Mouse (Mus musculus) stomach, embryonic 15.5 days (tissue): ENCODE results near the gene Tln1. TPM values are rescaled to one million over a fixed set of nuclear protein-coding genes. Genes with fewer than 3 reads are reported as not detected.

Experiments
- ATAC-seq: fragments of 200-750 bp; cut with Nextera tagmentation; 2 replicates; pipeline ENCODE4 v1.8.0; 2017; ENCODE audit warnings: low read depth, moderate number of reproducible peaks, moderate TSS enrichment; ENCODE audit not compliant: insufficient read depth, low FRiP score
- H3K27ac ChIP-seq: fragments of 300-500 bp; sonication (generic); 2 replicates; pipeline ENCODE4 v1.5.1; 2015; ENCODE audit warnings: mild to moderate bottlenecking, inconsistent platforms
- H3K27me3 ChIP-seq: fragments of 300-500 bp; sonication (generic); replicated peaks from 2 replicates; pipeline ENCODE4 v1.6.1; 2015; ENCODE audit warnings: inconsistent platforms
- H3K36me3 ChIP-seq: fragments of 300-500 bp; sonication (generic); 2 replicates; pipeline ENCODE4 v1.6.1; 2015; ENCODE audit warnings: inconsistent platforms
- H3K4me1 ChIP-seq: fragments of 300-500 bp; sonication (generic); 2 replicates; pipeline ENCODE4 v1.6.1; 2015; ENCODE audit warnings: inconsistent platforms
- H3K4me2 ChIP-seq: fragments of 300-500 bp; sonication (generic); 2 replicates; pipeline ENCODE4 v1.6.1; 2015; ENCODE audit warnings: mild to moderate bottlenecking, inconsistent platforms
- H3K4me3 ChIP-seq: fragments of 300-500 bp; sonication (generic); replicated peaks from 2 replicates; pipeline ENCODE4 v1.5.1; 2015; ENCODE audit warnings: inconsistent platforms
- H3K9ac ChIP-seq: fragments of 300-500 bp; sonication (generic); 2 replicates; pipeline ENCODE4 v1.6.1; 2015; ENCODE audit warnings: inconsistent platforms
- H3K9me3 ChIP-seq: fragments of 300-500 bp; sonication (generic); 2 replicates; pipeline ENCODE4 v1.6.1; 2016; ENCODE audit warnings: inconsistent platforms
- whole genome bisulfite sequencing: fragments of 180-500 bp; shearing (Covaris S2); methylation state at CpG from one replicate; pipeline ENCODE4 v1.1.7; 2015; 5-methylcytosine and 5-hydroxymethylcytosine counted together
- polyA plus RNA-seq: library from polyadenylated mRNA; unstranded; fragments of >200 nt; fragmentation: Nextera tagmentation; extraction: Ambion mirVana; gene quantifications from 2 replicates; pipeline ENCODE4 v1.2.1, GENCODE M21; 2015

The Tln1 gene
- polyA plus RNA-seq, 1 experiment from 2014 or later, result 81.1 TPM

DNA sequence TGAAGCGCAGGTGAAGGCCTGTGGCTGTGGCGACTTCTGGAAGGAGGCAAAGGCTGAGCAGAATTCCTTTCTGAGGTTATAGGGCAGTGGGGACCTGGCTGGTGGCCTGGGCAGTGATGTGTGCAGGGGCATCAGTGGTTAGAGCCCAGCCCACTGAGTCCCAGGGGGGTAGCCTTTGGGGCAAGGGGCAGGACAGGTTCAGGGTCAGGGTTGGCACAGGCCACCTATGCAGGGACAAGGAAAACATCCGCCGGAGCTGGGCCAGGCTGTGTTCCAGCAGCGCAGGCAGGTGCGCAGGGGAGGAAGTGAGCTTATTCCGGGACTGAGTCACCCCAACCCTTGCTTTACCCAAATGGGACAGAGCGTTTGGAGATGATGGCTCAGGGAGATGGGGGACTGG lies 23.9 kb upstream of the Tln1 start:
- Histone ChIP-seq H3K4me1 (no peaks in the 10 kb centered on the region), H3K36me3 (peaks cover 18% of the 10 kb centered on the region), H3K9me3 (no peaks in the 10 kb centered on the region), H3K27me3 (no peaks in the 10 kb centered on the region), H3K9ac (no peak overlapping the region), H3K4me3 (no peak overlapping the region), H3K4me2 (no peak overlapping the region), H3K27ac (no peak overlapping the region)
- no peak for ATAC-seq
- WGBS, result 71% methylated on average over 8 of the region's 8 CpGs

DNA sequence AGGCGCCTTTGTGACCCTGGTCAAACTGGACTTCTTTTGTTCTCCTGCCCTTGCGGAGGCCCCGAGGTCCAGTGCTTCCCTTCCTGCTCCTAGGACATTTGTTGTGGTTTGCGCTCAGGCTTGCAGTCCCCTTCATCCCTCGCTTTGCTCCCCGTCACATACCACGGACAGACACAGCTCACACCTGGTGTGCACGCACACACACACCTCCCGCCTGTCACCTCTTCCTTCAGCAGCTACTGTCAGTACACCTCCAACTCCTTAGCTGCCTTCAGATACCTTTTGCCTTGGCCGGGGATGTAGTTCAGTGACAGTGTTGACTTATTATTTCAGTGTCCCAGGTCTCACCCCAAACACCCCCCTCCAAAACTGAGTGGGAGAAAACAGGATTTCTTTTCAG lies 23.2 kb upstream of the Tln1 start:
- Histone ChIP-seq H3K9ac (no peak overlapping the region), H3K27ac (no peak overlapping the region), H3K4me3 (no peak overlapping the region), H3K27me3 (no peaks in the 10 kb centered on the region), H3K9me3 (no peaks in the 10 kb centered on the region), H3K4me2 (no peak overlapping the region), H3K4me1 (no peaks in the 10 kb centered on the region), H3K36me3 (peaks cover 23% of the 10 kb centered on the region)
- ATAC-seq, result no peak
- WGBS, result 51% methylated on average over 10 of the region's 10 CpGs

DNA sequence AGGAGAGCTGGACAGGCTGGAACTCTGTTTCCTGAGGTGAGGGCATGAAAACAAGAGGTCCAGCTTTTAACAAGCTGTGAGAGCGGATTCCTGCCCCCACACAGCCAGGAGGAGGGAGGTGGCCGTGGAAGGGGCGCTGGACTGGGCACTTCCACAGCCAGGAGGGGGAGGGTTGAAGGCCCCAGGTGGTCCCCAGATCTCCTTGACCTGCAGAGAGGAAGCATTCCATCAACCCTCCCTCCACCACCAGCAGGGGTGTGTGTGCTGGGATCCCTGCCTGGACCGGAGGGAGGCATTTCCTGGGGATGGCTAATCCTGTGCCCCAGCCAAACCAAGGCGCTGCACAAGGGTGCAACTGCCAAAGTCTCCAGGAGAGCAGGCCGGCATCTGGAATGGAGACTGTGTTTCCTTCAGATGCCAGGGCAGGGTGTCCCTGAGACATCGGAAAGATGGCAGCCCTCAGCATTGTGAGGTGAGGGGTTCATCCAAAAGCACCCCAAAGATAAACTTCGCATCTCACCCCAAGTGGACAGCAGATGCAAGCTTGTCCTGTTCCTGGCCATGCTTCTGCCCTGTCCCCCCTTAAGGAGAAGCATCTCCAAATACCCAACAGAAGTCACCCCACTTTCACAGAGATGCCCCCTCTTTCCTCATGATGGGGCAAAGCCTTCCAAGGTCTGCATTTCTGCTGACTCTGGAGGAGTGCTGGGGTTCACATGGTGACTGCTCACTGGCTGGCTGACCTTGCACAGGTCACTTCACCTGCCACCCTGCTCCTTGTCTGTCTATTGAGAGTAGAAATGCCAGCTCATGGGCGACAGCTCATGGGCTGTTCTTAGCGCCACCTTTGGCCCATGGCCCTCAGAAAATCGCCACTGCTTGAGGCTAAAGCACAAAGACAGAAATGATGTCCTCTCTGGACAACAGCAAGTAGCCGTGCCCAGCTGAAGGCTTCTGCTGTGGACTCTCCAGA lies 22.2 kb upstream of the Tln1 start, which contains the start of gene Msmp:
Gene Msmp (minus strand): TSS at position 51 of the 973 bp plus-strand sequence.
- 69% methylated on average over 12 of the region's 12 CpGs for WGBS
- no peaks in the 10 kb centered on the region for H3K9me3 ChIP-seq
- peaks cover 6% of the 10 kb centered on the region for H3K4me1 ChIP-seq

GRCm38 (mm10) chr4:43583421-43583820 lies 20.9 kb upstream of the Tln1 start:
- Histone ChIP-seq H3K4me1 (peaks cover 11% of the 10 kb centered on the region), H3K4me2 (no peak overlapping the region), H3K27me3 (no peaks in the 10 kb centered on the region), H3K9me3 (no peaks in the 10 kb centered on the region), H3K9ac (no peak overlapping the region), H3K27ac (no peak overlapping the region), H3K36me3 (peaks cover 29% of the 10 kb centered on the region), H3K4me3 (no peak overlapping the region)
- 69% methylated on average over 7 of the region's 7 CpGs for WGBS
- no peak for ATAC-seq

More for the DNA sequence above, 22.2 kb upstream of the Tln1 start, which contains the start of gene Msmp:
- H3K9ac ChIP-seq, result no peak within 1 kb of the TSS
- no peak within 1 kb of the TSS for H3K27ac ChIP-seq
- peaks cover 29% of the 10 kb centered on the region for H3K36me3 ChIP-seq
- H3K27me3 ChIP-seq, result no peaks in the 10 kb centered on the region
- ATAC-seq, result no peak
- H3K4me3 ChIP-seq, result no peak within 1 kb of the TSS
- H3K4me2 ChIP-seq, result no peak within 1 kb of the TSS

GRCm38 (mm10) chr4:43582241-43582640 lies 19.8 kb upstream of the Tln1 start:
- peaks cover 18% of the 10 kb centered on the region for H3K4me1 ChIP-seq
- H3K27ac ChIP-seq, result no peak overlapping the region
- H3K9ac ChIP-seq, result no peak overlapping the region
- ATAC-seq, result no peak
- H3K4me3 ChIP-seq, result no peak overlapping the region
- 89% methylated on average over 5 of the region's 5 CpGs for WGBS
- peaks cover 29% of the 10 kb centered on the region for H3K36me3 ChIP-seq
- H3K9me3 ChIP-seq, result no peaks in the 10 kb centered on the region
- H3K4me2 ChIP-seq, result no peak overlapping the region
- H3K27me3 ChIP-seq, result no peaks in the 10 kb centered on the region

GRCm38 (mm10) chr4:43581381-43581780 lies 18.9 kb upstream of the Tln1 start:
- no peak for ATAC-seq
- H3K9ac ChIP-seq, result no peak overlapping the region
- H3K4me2 ChIP-seq, result no peak overlapping the region
- H3K36me3 ChIP-seq, result peaks cover 29% of the 10 kb centered on the region
- H3K27ac ChIP-seq, result no peak overlapping the region
- WGBS, result 93% methylated on average over 12 of the region's 12 CpGs
- H3K4me1 ChIP-seq, result peaks cover 27% of the 10 kb centered on the region
- no peaks in the 10 kb centered on the region for H3K9me3 ChIP-seq
- H3K4me3 ChIP-seq, result no peak overlapping the region
- no peaks in the 10 kb centered on the region for H3K27me3 ChIP-seq

DNA sequence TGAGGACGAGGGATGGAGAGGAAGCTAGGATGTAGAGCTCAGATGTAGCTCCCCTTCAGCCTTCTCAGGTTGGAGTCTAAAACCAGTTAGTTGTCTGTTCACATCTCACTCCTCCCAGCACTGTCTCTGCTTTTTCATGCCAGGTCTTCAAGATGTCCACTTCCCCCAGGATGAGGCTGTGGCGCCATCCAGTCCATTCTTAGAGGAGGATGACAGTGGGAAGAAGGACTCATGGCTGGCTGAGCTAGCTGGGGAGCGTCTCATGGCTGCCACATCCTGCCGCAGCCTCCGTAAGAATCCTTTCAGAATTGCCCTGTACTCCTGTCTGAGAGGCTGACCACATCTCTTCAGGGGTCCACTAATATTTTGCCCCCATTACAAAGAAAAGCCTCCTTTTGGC lies 18.2 kb upstream of the Tln1 start:
- Histone ChIP-seq H3K9me3 (no peaks in the 10 kb centered on the region), H3K4me1 (peaks cover 30% of the 10 kb centered on the region), H3K9ac (no peak overlapping the region), H3K4me3 (no peak overlapping the region), H3K27me3 (no peaks in the 10 kb centered on the region), H3K27ac (no peak overlapping the region), H3K36me3 (peaks cover 29% of the 10 kb centered on the region), H3K4me2 (no peak overlapping the region)
- no peak for ATAC-seq
- WGBS, result 91% methylated on average over 5 of the region's 5 CpGs

DNA sequence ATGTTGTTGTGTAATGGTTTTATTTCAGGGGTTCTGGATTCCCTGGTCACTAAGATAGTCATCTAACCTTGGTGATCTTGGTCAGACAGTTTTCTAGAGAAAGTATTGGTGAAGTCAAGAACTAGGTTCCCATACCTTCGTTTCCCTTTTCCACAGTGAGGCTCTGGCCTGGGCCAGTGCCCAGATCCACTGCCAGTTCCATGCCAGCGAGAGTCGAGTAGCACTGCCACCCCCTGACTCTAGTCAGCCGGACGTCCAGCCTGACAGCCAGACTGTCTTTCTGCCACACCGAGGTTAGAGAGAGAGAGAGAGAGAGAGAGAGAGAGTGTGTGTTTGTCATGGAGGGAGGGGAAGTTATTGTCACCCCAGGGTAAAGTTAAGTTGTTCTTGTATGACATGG lies 17.2 kb upstream of the Tln1 start:
- Histone ChIP-seq H3K27ac (no peak overlapping the region), H3K9me3 (no peaks in the 10 kb centered on the region), H3K4me1 (peaks cover 30% of the 10 kb centered on the region), H3K4me3 (peak overlapping the region; percentile 79), H3K36me3 (peaks cover 29% of the 10 kb centered on the region), H3K9ac (peak overlapping the region; percentile 71; the same call in 1 of the 2 replicates), H3K27me3 (no peaks in the 10 kb centered on the region), H3K4me2 (peak overlapping the region; percentile 93)
- WGBS, result 74% methylated on average over 6 of the region's 6 CpGs
- no peak for ATAC-seq

DNA sequence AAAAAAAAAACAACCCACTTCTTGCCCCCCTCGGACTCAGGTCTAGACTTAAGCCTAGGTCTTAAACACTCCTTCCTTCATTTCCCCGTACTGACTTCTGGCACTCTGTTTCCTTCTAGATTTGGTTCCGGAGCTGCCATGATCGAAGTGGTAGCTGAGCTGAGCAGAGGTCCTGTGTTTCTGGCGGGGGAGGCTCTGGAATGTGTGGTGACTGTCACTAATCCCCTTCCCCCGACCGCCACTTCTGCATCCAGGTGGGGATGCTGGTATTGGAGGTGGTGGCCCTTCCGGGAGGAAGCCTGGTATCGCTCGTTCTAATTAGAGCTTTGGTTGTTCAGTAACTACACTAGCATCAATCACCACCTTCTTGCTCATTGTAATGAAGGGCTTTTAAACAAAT lies 16.8 kb upstream of the Tln1 start:
- H3K4me1 ChIP-seq, result peaks cover 30% of the 10 kb centered on the region
- 0 out of 2 replicates have a peak overlapping the region, but pooled peaks have one; percentile 89 for H3K27ac ChIP-seq
- H3K4me2 ChIP-seq, result peak overlapping the region; percentile 93
- WGBS, result 3% methylated on average over 10 of the region's 10 CpGs
- peak overlapping the region; percentile 71 for H3K9ac ChIP-seq
- peaks cover 29% of the 10 kb centered on the region for H3K36me3 ChIP-seq
- H3K4me3 ChIP-seq, result peak overlapping the region; percentile 79
- ATAC-seq, result no peak
- H3K27me3 ChIP-seq, result no peaks in the 10 kb centered on the region
- no peaks in the 10 kb centered on the region for H3K9me3 ChIP-seq

- no peaks in the 10 kb centered on the region for H3K9me3 ChIP-seq
- under 1% methylated on average over 76 of the region's 76 CpGs for WGBS
- H3K27me3 ChIP-seq, result no peaks in the 10 kb centered on the region
- peaks cover 31% of the 10 kb centered on the region for H3K36me3 ChIP-seq
- peak within 1 kb of the TSS; percentile 71 for H3K9ac ChIP-seq
- peaks cover 30% of the 10 kb centered on the region for H3K4me1 ChIP-seq
- H3K4me2 ChIP-seq, result peak within 1 kb of the TSS; percentile 93
- peak; percentile 97 for ATAC-seq
- H3K27ac ChIP-seq, result peak within 1 kb of the TSS; percentile 89
- peak within 1 kb of the TSS; percentile 79 for H3K4me3 ChIP-seq
Measured at GRCm38 (mm10) chr4:43578376-43579204, 16.1 kb upstream of the Tln1 start, which contains the start of the genes Rgp1 and Gba2. TSS of gene Rgp1 (plus strand) at chr4:43578715. TSS of gene Gba2 (minus strand) at chr4:43578873.

GRCm38 (mm10) chr4:43577237-43577881 lies 14.9 kb upstream of the Tln1 start:
- Histone ChIP-seq H3K9me3 (no peaks in the 10 kb centered on the region), H3K27ac (no peak overlapping the region), H3K27me3 (no peaks in the 10 kb centered on the region), H3K4me1 (peaks cover 30% of the 10 kb centered on the region), H3K4me3 (peak overlapping the region; percentile 79), H3K9ac (peak overlapping the region; percentile 71; the same call in 1 of the 2 replicates), H3K36me3 (peaks cover 21% of the 10 kb centered on the region), H3K4me2 (peak overlapping the region; percentile 93)
- WGBS, result 31% methylated on average over 8 of the region's 8 CpGs
- no peak for ATAC-seq
